Mouse (Mus musculus) small intestine, adult 2 months (tissue): Measurements from ENCODE around the gene Tcirg1. TPM values are rescaled to one million over a fixed set of nuclear protein-coding genes. Genes with fewer than 3 reads are reported as not detected.
A peak's percentile ranks its signal among the peaks of the same experiment; 100 is the strongest.

Source experiments
- H3K27ac ChIP-seq: fragments of 200-500 bp; 2 replicates; pipeline ENCODE4 v1.5.1; 2012; ENCODE audit warnings: low read depth, low read length, control low read depth, inconsistent platforms; ENCODE audit not compliant: insufficient read depth
- H3K27me3 ChIP-seq: fragments of 200-500 bp; 2 replicates; pipeline ENCODE4 v1.6.1; 2012; ENCODE audit warnings: mild to moderate bottlenecking, moderate library complexity, low read length, inconsistent platforms; ENCODE audit not compliant: control insufficient read depth, insufficient read depth
- H3K36me3 ChIP-seq: fragments of 200-500 bp; 2 replicates; pipeline ENCODE4 v1.6.1; 2012; ENCODE audit warnings: mild to moderate bottlenecking, low read length, control low read depth, inconsistent platforms; ENCODE audit not compliant: control insufficient read depth, insufficient read depth
- H3K4me1 ChIP-seq: fragments of 200-500 bp; 2 replicates; pipeline ENCODE4 v1.6.1; 2012; ENCODE audit warnings: low read length, inconsistent platforms, mixed read lengths; ENCODE audit not compliant: control insufficient read depth, insufficient read depth, insufficient read length
- H3K4me3 ChIP-seq: fragments of 200-500 bp; 2 replicates; pipeline ENCODE4 v1.5.1; 2012; ENCODE audit warnings: low read depth, mild to moderate bottlenecking, control low read depth, inconsistent platforms, low read length, moderate library complexity
- CTCF ChIP-seq: fragments of 200-500 bp; IDR thresholded peaks from 2 replicates; pipeline ENCODE4 v1.5.1; 2012; ENCODE audit warnings: low read depth, mild to moderate bottlenecking, control low read depth, inconsistent platforms, low read length, moderate library complexity, mixed read lengths; ENCODE audit not compliant: insufficient replicate concordance, insufficient read length; ENCODE audit errors: extremely low read depth
- POLR2A ChIP-seq: fragments of 200-500 bp; IDR thresholded peaks from 2 replicates; pipeline ENCODE4 v1.6.1; 2012; ENCODE audit warnings: low read depth, mild to moderate bottlenecking, control low read depth, inconsistent platforms, low read length, moderate library complexity
- WGBS: fragments of 180-500 bp; shearing (Covaris S2); methylation state at CpG from one replicate; pipeline ENCODE4 v1.1.7; 2018; 5-methylcytosine and 5-hydroxymethylcytosine counted together
- polyA plus RNA-seq: library from polyadenylated mRNA; depleted of rRNA; stranded (reverse); fragments of >200 nt; gene quantifications from 2 replicates; pipeline ENCODE4 v1.2.3, GENCODE M21; 2012

Gene Tcirg1
- polyA plus RNA-seq, 1 experiment = 148 TPM

- Histone ChIP-seq H3K4me3 (no peak overlapping the region), H3K4me1 (peaks cover 5% of the 10 kb centered on the region), H3K27ac (no peak overlapping the region), H3K27me3 (no peaks in the 10 kb centered on the region), H3K36me3 (peaks cover 72% of the 10 kb centered on the region)
- 91% methylated on average over 5 of the region's 5 CpGs for WGBS
- TF ChIP-seq CTCF = no peak
- no peak for TF ChIP-seq POLR2A
These were observed 9.4 kb downstream of the Tcirg1 start for GRCm38 (mm10) chr19:3897557-3897956.

- H3K36me3 ChIP-seq = peaks cover 71% of the 10 kb centered on the region
These were observed 10.7 kb downstream of the Tcirg1 start for GRCm38 (mm10) chr19:3896208-3896607.

GRCm38 (mm10) chr19:3895171-3895631 is 11.7 kb downstream of the Tcirg1 start:
- WGBS = 38% methylated on average over 3 of the region's 3 CpGs
- H3K4me1 ChIP-seq = peaks cover 5% of the 10 kb centered on the region; the same call in 1 of the 2 replicates
- no peak overlapping the region; the same call in 1 of the 2 replicates for H3K27ac ChIP-seq
- TF ChIP-seq POLR2A (no peak), CTCF (no peak)
- H3K36me3 ChIP-seq = peaks cover 81% of the 10 kb centered on the region
- no peak overlapping the region for H3K4me3 ChIP-seq
- no peaks in the 10 kb centered on the region for H3K27me3 ChIP-seq

More at GRCm38 (mm10) chr19:3896208-3896607, 10.7 kb downstream of the Tcirg1 start:
- Histone ChIP-seq H3K4me3 (no peak overlapping the region), H3K27ac (no peak overlapping the region), H3K4me1 (peaks cover 5% of the 10 kb centered on the region; the same call in 1 of the 2 replicates), H3K27me3 (no peaks in the 10 kb centered on the region)
- 91% methylated on average over 10 of the region's 10 CpGs for WGBS
- TF ChIP-seq CTCF (no peak), POLR2A (no peak)

GRCm38 (mm10) chr19:3894294-3894693 is 12.6 kb downstream of the Tcirg1 start:
- H3K27ac ChIP-seq = no peak overlapping the region
- H3K27me3 ChIP-seq = no peaks in the 10 kb centered on the region
- H3K4me1 ChIP-seq = peaks cover 5% of the 10 kb centered on the region; the same call in 1 of the 2 replicates
- TF ChIP-seq CTCF = no peak
- no peak for TF ChIP-seq POLR2A
- H3K4me3 ChIP-seq = no peak overlapping the region
- peaks cover 86% of the 10 kb centered on the region for H3K36me3 ChIP-seq
- 94% methylated on average over 2 of the region's 2 CpGs for WGBS

GRCm38 (mm10) chr19:3893545-3894116 is 13.3 kb downstream of the Tcirg1 start:
- Histone ChIP-seq H3K27ac (no peak overlapping the region), H3K4me1 (peaks cover 5% of the 10 kb centered on the region; the same call in 1 of the 2 replicates), H3K27me3 (no peaks in the 10 kb centered on the region), H3K4me3 (no peak overlapping the region), H3K36me3 (peaks cover 88% of the 10 kb centered on the region)
- TF ChIP-seq POLR2A (no peak), CTCF (no peak)
- WGBS = 76% methylated on average over 4 of the region's 4 CpGs

- no peaks in the 10 kb centered on the region for H3K27me3 ChIP-seq
- H3K36me3 ChIP-seq = peaks cover 80% of the 10 kb centered on the region
- 74% methylated on average over 8 of the region's 8 CpGs for WGBS
- peaks cover 5% of the 10 kb centered on the region; the same call in 1 of the 2 replicates for H3K4me1 ChIP-seq
- H3K27ac ChIP-seq = no peak overlapping the region
- TF ChIP-seq POLR2A (no peak), CTCF (peak; percentile 57; the same call in 1 of the 2 replicates)
- H3K4me3 ChIP-seq = no peak overlapping the region
These were observed 16.8 kb downstream of the Tcirg1 start for GRCm38 (mm10) chr19:3890181-3890580.

DNA sequence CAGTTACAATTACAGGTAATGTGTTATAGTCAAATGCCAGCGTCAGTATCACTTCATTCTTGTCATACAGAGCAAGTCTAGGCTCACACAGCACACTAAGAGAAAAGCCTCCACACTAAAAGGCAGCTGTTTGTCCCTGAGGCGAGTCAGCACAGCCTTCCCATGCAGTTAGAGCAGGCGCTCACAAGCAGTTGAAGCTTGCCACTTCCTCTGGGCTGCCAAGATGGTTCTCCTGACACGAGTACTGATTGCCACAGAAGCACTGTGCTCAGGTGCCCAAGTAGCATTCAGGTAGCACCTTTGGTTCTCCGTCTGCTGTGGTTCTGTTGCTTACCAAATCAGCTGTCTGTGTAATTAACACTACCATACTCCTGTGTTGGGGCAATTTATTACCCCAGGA is 17.8 kb downstream of the Tcirg1 start:
- no peaks in the 10 kb centered on the region for H3K4me1 ChIP-seq
- H3K4me3 ChIP-seq = no peak overlapping the region
- TF ChIP-seq CTCF (no peak), POLR2A (no peak)
- 88% methylated on average over 5 of the region's 5 CpGs for WGBS
- no peak overlapping the region for H3K27ac ChIP-seq
- H3K27me3 ChIP-seq = no peaks in the 10 kb centered on the region
- H3K36me3 ChIP-seq = peaks cover 79% of the 10 kb centered on the region
